Mouse (Mus musculus) liver, embryonic 15.5 days (tissue): Measurements from ENCODE around the gene Ascl2. TPM values are rescaled to one million over a fixed set of nuclear protein-coding genes. Genes with fewer than 3 reads are reported as not detected.

Experiments
- ATAC-seq: fragments of 200-750 bp; cut with Nextera tagmentation; 2 replicates; pipeline ENCODE4 v1.8.0; 2017; ENCODE audit warnings: moderate number of reproducible peaks, mild to moderate bottlenecking, moderate library complexity; ENCODE audit not compliant: insufficient read depth
- H3K27ac ChIP-seq: fragments of 300-500 bp; sonication (generic); replicated peaks from 2 replicates; pipeline ENCODE4 v1.5.1; 2015; ENCODE audit warnings: mild to moderate bottlenecking, inconsistent platforms
- H3K27me3 ChIP-seq: fragments of 300-500 bp; sonication (generic); 2 replicates; pipeline ENCODE4 v1.6.1; 2015; ENCODE audit warnings: mild to moderate bottlenecking, inconsistent platforms
- H3K36me3 ChIP-seq: fragments of 300-500 bp; sonication (generic); replicated peaks from 2 replicates; pipeline ENCODE4 v1.6.1; 2015; ENCODE audit warnings: moderate library complexity, mild to moderate bottlenecking, inconsistent platforms
- H3K4me1 ChIP-seq: fragments of 300-500 bp; sonication (generic); replicated peaks from 2 replicates; pipeline ENCODE4 v1.6.1; 2015; ENCODE audit warnings: inconsistent platforms
- H3K4me2 ChIP-seq: fragments of 300-500 bp; sonication (generic); 2 replicates; pipeline ENCODE4 v1.6.1; 2015; ENCODE audit warnings: moderate library complexity, mild to moderate bottlenecking, inconsistent platforms
- H3K4me3 ChIP-seq: fragments of 300-500 bp; sonication (generic); replicated peaks from 2 replicates; pipeline ENCODE4 v1.5.1; 2015; ENCODE audit warnings: mild to moderate bottlenecking, inconsistent platforms
- H3K9ac ChIP-seq: fragments of 300-500 bp; sonication (generic); 2 replicates; pipeline ENCODE4 v1.6.1; 2015; ENCODE audit warnings: moderate library complexity, mild to moderate bottlenecking, inconsistent platforms
- H3K9me3 ChIP-seq: fragments of 300-500 bp; sonication (generic); replicated peaks from 2 replicates; pipeline ENCODE4 v1.6.1; 2016; ENCODE audit warnings: inconsistent platforms
- WGBS: fragments of 180-500 bp; shearing (Covaris S2); methylation state at CpG from one replicate; pipeline ENCODE4 v1.1.7; 2015; ENCODE audit warnings: mixed read lengths; ENCODE audit not compliant: insufficient replicate concordance; 5-methylcytosine and 5-hydroxymethylcytosine counted together
- polyA plus RNA-seq: library from polyadenylated mRNA; unstranded; fragments of >200 nt; fragmentation: Nextera tagmentation; extraction: Ambion mirVana; gene quantifications from 2 replicates; pipeline ENCODE4 v1.2.1, GENCODE M21; 2015

The Ascl2 gene
- 0.25 and 0.44 TPM in 2 replicates for polyA plus RNA-seq

DNA sequence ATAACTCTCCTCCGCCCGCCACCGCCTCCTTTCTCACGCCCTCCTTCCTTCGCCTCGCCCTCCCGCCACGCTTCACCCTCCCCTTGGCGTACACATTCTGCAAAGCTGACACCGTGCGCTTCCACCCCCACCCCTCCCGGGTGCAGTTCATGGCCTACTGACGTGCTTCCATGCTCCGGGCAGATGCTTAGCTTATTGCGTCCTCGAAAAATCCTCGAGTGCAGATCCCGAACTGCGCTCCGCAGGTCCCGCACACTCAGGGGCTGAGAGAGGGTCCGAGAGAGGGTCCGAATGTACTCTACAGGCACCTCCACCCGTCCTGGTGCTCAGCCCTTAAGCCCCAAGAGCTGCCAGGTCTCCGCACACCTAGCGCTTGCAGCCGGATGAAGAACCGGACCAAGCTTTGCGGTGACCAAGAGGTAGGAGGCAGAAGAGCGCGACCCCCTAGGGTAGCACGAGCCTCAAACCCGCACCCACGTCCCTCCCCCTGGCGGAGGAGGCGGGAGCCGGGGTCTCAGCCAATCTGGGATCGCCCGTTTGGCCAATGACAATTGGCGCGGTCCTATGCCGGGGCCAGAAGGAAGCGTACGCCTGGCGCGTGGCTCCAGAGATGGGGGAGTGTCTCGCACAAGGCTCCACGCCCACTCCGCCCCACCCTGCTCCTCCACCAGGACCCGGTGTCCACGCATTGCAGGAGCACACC lies at the start of gene Ascl2:
Gene Ascl2 (minus strand): TSS at position 456 of the 703 bp plus-strand sequence.
- peak within 1 kb of the TSS; percentile 72 for H3K4me2 ChIP-seq
- H3K36me3 ChIP-seq: no peaks in the 10 kb centered on the region
- H3K9me3 ChIP-seq: no peaks in the 10 kb centered on the region
- peak within 1 kb of the TSS; percentile 46 for H3K4me3 ChIP-seq
- peaks cover 24% of the 10 kb centered on the region for H3K4me1 ChIP-seq
- 2% methylated on average over 51 of the region's 51 CpGs for WGBS
- no peak within 1 kb of the TSS for H3K9ac ChIP-seq
- H3K27ac ChIP-seq: no peak within 1 kb of the TSS
- peaks cover 84% of the 10 kb centered on the region for H3K27me3 ChIP-seq
- no peak for ATAC-seq

DNA sequence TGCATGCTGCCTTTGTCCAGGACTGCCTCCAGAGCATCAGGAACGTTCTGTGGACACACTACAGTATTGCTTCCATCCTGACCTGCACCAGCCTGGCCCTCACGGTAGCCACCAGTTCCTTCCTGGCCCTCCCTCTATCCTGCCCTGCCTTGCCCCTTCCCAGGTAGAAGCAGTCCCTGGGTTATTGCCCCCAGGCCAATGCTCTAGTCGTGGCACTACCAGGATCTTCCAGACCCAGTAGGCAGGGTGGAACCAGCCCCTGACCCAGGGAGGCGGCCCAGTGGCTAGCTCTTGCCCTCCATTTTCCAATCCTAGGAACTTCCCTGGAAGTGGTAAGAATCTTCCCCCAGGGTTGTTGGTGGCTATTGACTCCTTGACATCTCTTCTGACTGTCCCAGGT lies 48.1 kb upstream of the Ascl2 start:
- no peaks in the 10 kb centered on the region for H3K9me3 ChIP-seq
- WGBS: 70% methylated on average over 4 of the region's 4 CpGs
- H3K9ac ChIP-seq: no peak overlapping the region
- no peaks in the 10 kb centered on the region for H3K36me3 ChIP-seq
- no peaks in the 10 kb centered on the region for H3K27me3 ChIP-seq
- no peak overlapping the region for H3K4me3 ChIP-seq
- no peak for ATAC-seq
- no peak overlapping the region for H3K27ac ChIP-seq
- peaks cover 33% of the 10 kb centered on the region for H3K4me1 ChIP-seq
- H3K4me2 ChIP-seq: no peak overlapping the region

DNA sequence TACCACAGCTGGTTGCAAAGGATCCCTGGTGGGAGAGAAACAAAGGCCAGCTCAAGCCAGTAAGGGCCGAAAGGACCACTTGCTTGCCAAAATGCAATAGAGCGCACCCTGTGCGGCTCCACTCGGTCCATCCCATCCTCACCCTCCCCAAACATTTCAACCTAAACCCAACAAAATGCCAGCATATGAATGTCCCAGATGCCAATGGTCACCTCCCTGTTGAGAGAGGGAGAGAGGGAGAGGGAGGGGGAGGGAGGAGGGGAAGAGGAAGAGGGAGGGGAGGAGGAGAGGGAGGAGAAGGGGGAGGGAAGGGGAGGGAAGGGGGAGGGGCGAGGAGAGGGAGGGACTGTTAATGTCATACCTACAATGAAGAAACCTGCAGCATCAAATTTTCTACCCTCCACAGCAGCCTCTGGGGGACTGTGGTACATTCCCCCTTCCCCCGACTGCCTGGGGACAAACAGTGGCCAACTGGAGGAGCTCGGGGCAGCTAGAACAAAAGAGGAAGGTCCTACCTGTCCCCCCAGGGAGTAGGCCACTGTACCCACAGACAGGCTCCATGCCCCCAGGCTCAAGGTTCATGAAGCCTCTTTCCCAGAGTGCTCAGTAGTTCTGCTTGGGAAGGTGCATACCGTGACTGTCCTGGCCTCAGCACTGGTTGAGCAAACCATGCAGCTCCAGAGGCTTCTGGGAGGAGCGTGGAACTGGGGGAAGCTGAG lies 47.5 kb upstream of the Ascl2 start:
- 70% methylated on average over 9 of the region's 9 CpGs for WGBS
- H3K9ac ChIP-seq: no peak overlapping the region
- H3K27me3 ChIP-seq: no peaks in the 10 kb centered on the region
- ATAC-seq: peak; percentile 8; the same call in 1 of the 2 replicates
- no peaks in the 10 kb centered on the region for H3K36me3 ChIP-seq
- no peak overlapping the region for H3K4me3 ChIP-seq
- H3K4me2 ChIP-seq: no peak overlapping the region
- H3K9me3 ChIP-seq: no peaks in the 10 kb centered on the region
- H3K27ac ChIP-seq: no peak overlapping the region
- H3K4me1 ChIP-seq: peaks cover 30% of the 10 kb centered on the region

DNA sequence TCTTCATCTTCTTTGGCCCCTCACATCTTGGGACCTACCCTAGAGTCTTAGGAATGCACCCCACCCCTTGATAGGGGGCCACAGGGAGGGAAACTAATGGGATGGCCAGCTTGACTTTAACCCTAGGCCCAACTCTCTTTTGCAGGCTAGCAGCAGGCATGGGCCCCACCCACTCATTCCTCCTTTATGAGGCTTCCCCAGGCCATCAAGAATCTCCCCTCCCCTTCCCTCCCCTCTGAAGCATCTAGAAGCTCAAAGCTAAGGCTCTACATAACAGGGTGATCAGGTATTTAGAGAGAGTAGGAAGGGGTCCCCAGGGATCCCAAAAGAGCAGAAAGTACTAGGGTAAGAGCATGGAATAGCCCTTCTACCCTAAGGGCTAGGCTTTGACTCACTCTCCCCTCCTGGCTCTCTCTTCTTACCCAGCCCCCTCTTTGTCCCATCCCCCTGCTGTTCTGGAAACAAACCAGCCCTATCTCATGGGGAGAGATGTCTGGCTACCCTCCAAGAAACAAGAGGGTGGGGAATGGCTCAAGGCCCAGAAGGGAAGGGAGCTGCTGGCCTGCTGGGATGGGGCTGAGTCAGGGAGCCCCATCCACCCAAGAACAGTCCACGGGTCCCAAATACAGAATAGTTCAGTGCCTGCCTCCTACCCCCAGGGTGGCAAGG lies 46.8 kb upstream of the Ascl2 start:
- H3K9me3 ChIP-seq: no peaks in the 10 kb centered on the region
- H3K27ac ChIP-seq: no peak overlapping the region
- WGBS: 21% methylated on average over 1 of the region's 1 CpGs
- no peak overlapping the region for H3K4me2 ChIP-seq
- H3K4me3 ChIP-seq: no peak overlapping the region
- peaks cover under 1% of the 10 kb centered on the region; the same call in 1 of the 2 replicates for H3K36me3 ChIP-seq
- peaks cover 32% of the 10 kb centered on the region for H3K4me1 ChIP-seq
- H3K27me3 ChIP-seq: no peaks in the 10 kb centered on the region
- ATAC-seq: no peak; the same call in 1 of the 2 replicates
- no peak overlapping the region for H3K9ac ChIP-seq

DNA sequence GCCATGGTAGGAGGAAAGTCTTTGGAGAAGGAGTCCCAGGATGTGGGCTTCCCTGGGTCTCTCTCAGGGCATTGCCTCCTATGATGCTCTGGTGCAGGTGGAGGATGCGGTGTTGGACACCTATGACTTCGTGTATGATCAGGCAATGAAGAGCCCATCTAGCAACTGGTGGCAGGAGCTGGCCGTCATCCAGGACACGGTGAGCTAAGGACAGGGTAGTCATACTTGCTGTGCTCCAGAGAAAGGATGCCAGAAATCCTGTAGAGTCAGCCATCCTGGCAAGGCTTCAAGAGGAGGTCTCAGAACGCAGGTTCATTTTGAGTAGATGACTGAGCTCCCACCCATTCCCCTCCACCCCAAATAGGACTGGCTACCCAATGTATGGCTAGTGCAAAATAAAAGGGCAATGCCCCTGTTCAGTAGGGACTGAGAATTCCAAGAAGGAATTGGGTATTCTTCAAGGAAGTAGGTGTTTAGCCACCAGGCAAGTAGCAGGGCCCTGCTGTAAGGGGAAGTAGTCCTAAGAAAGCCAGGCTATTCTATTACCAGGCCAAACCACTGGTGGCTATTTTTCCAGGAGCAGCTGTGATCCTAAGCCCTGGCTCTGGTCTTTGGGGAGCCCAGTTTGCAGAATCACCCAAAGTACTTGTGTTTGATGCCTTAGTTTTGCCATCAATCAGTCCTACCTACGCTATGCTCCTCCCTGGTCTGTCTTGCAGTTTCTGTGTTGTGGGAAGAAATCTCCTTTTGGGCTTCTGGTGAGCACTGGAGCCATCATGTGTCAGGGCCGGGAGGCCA lies 46.0 kb upstream of the Ascl2 start:
- H3K4me1 ChIP-seq: peaks cover 40% of the 10 kb centered on the region; the same call in 1 of the 2 replicates
- no peaks in the 10 kb centered on the region for H3K27me3 ChIP-seq
- no peak for ATAC-seq
- H3K9ac ChIP-seq: no peak overlapping the region
- H3K36me3 ChIP-seq: peaks cover 8% of the 10 kb centered on the region; the same call in 1 of the 2 replicates
- WGBS: 79% methylated on average over 7 of the region's 7 CpGs
- no peak overlapping the region for H3K4me3 ChIP-seq
- no peaks in the 10 kb centered on the region for H3K9me3 ChIP-seq
- H3K27ac ChIP-seq: no peak overlapping the region
- H3K4me2 ChIP-seq: no peak overlapping the region

DNA sequence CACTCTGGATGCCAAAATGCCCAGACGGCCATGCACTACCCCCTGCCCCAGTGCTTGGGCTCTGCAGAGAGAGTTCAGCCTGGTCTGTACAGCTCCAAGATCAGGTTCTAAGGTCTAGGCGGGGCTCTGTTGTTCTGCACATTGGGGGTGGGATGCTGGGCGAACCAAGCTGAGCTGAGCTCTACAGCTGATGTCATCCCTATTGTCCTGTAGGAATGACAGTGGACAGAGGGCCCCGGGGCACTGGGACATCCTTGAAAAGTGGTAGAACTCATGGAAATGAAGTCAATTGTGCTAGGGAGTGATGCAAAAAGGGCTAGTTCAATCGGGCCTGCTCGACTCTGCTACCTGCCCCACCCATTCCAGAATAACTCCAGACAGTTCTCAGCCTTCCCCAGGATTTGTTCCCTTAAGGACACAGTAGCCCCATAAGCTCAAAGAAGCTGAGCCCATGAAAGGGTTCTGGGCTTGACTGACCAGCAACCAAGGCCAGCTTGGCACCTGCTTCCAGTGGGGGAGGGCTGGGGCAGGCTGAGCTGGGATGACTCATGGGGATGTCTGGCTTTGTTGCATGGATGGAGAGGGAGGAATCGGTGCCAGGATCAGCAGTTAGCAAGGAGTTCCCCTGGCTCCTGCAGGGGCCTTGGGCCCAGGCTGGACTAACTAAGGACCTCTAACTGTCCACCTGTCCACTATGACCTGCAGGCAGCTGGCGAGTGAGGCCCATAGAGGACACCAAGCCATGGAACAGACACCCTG lies 44.5 kb upstream of the Ascl2 start:
- no peak for ATAC-seq
- 58% methylated on average over 8 of the region's 8 CpGs for WGBS
- Histone ChIP-seq H3K36me3 (peaks cover 21% of the 10 kb centered on the region), H3K27ac (no peak overlapping the region), H3K4me3 (no peak overlapping the region), H3K27me3 (no peaks in the 10 kb centered on the region), H3K9me3 (no peaks in the 10 kb centered on the region), H3K4me1 (peaks cover 55% of the 10 kb centered on the region), H3K4me2 (no peak overlapping the region), H3K9ac (no peak overlapping the region)

DNA sequence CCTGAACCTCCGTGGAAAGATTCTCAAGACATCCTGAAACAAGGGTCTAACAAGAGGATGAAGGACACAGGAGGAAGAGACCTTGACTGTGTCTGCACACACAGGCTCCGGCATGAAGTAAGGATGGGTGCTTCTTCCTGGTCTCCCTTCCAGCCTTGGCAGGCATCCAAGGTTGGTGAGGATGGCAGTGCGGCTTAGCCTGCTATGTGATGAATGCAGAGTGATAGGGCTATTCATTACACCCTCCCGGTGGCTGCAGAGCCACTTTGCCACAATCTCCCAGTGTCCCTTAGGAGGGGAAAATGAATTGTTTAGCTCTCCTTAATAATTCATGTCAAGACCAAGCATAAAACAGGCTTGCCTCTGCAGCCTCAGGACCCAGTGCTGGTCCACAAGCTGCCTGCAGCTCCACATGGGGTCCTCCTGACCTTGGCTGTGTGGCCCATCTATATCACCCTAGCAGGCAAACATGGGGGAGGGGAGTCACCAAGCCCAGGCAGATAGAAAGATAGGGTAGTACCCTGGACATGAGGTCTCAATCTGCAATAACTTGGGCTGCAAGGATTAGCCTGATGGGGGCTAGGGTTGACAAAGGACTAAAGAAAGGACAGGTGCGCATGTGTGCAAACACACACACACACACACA lies 43.3 kb upstream of the Ascl2 start:
- H3K4me3 ChIP-seq: no peak overlapping the region
- peaks cover 65% of the 10 kb centered on the region for H3K4me1 ChIP-seq
- H3K27me3 ChIP-seq: no peaks in the 10 kb centered on the region
- no peaks in the 10 kb centered on the region for H3K9me3 ChIP-seq
- peaks cover 32% of the 10 kb centered on the region for H3K36me3 ChIP-seq
- WGBS: 71% methylated on average over 5 of the region's 5 CpGs
- no peak for ATAC-seq
- no peak overlapping the region for H3K9ac ChIP-seq
- H3K4me2 ChIP-seq: no peak overlapping the region
- peak overlapping the region; percentile 25; the same call in 1 of the 2 replicates for H3K27ac ChIP-seq

DNA sequence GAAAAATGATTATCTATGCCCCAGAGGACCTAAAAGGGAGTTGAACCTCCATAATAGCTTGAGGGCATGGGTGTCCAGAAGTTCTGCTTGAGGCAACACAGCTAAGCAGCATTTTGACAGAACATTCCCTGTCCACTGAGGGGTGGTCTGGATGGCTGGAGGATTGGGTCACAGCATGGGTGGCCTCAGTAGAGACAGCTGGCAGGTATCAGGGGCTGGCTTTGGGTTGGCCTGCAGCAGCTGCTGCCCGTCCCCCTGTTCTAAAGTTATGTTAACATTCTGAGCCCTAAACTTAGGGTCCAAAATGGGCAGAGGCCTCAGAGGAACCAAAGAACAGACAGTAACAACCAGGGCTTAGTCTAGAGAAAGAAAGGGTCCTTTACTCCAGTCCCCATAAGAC lies 42.2 kb upstream of the Ascl2 start:
- no peak for ATAC-seq
- WGBS: 71% methylated on average over 1 of the region's 1 CpGs
- H3K9ac ChIP-seq: no peak overlapping the region
- H3K4me3 ChIP-seq: no peak overlapping the region
- no peaks in the 10 kb centered on the region for H3K27me3 ChIP-seq
- H3K4me1 ChIP-seq: peaks cover 62% of the 10 kb centered on the region
- no peaks in the 10 kb centered on the region for H3K9me3 ChIP-seq
- peak overlapping the region; percentile 2; the same call in 1 of the 2 replicates for H3K27ac ChIP-seq
- H3K36me3 ChIP-seq: peaks cover 38% of the 10 kb centered on the region
- H3K4me2 ChIP-seq: no peak overlapping the region

DNA sequence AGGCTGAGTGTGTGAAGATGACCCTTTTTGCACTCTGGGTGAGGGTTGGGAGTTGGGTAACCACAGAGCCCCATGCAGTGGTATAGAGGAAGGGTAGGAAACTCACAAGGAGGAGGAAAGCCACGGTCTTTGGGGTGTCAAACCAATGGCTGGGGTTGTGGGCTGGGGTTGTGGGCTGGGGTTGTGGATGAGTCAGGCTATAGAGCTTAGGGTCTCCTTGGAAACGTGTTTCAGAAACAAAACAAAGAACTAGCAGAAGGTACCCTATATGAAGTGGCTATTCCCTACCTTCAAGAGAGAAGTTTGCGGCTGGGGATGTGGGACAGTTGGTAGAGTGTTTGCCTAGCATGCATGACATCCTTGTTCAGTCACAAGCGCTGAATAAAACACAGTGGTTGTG lies 40.9 kb upstream of the Ascl2 start:
- no peak overlapping the region for H3K4me2 ChIP-seq
- H3K4me1 ChIP-seq: peaks cover 58% of the 10 kb centered on the region
- no peak for ATAC-seq
- 72% methylated on average over 4 of the region's 4 CpGs for WGBS
- H3K9ac ChIP-seq: no peak overlapping the region
- H3K4me3 ChIP-seq: no peak overlapping the region
- H3K36me3 ChIP-seq: peaks cover 38% of the 10 kb centered on the region
- no peaks in the 10 kb centered on the region for H3K9me3 ChIP-seq
- H3K27me3 ChIP-seq: no peaks in the 10 kb centered on the region
- H3K27ac ChIP-seq: 0 out of 2 replicates have a peak overlapping the region, but pooled peaks have one; percentile 99
